Mouse (Mus musculus) small intestine, adult 2 months (tissue): ENCODE data around the gene Prkaa2.

Experiments used
- CTCF ChIP-seq: fragments of 200-500 bp; IDR thresholded peaks from 2 replicates; pipeline ENCODE4 v1.5.1; 2012; ENCODE audit warnings: low read depth, mild to moderate bottlenecking, control low read depth, inconsistent platforms, low read length, moderate library complexity, mixed read lengths; ENCODE audit not compliant: insufficient replicate concordance, insufficient read length; ENCODE audit errors: extremely low read depth
- POLR2A ChIP-seq: fragments of 200-500 bp; IDR thresholded peaks from 2 replicates; pipeline ENCODE4 v1.6.1; 2012; ENCODE audit warnings: low read depth, mild to moderate bottlenecking, control low read depth, inconsistent platforms, low read length, moderate library complexity

GRCm38 (mm10) chr4:105004135-105004534 is 105.6 kb downstream of the Prkaa2 start:
- no peak for TF ChIP-seq POLR2A
- no peak for TF ChIP-seq CTCF
